ENCODE assay signal across 20 mouse cellular contexts in genomic region chr4:105945921-105946320, GRCm38 (mm10).
"Had no signal": no experiment of that assay in that cellular context is flagged by ENCODE, and none has a peak within 500 bp of the region (broad histone marks: within the 10 kb centered on the region; RNA-seq: fewer than 3 reads in every experiment).

No protein-coding gene starts in this region.

- H3K9me3 ChIP-seq: lung, embryonic 15.5 days; midbrain, embryonic 13.5 days; midbrain, embryonic 15.5 days; neural tube, embryonic 13.5 days; neural tube, embryonic 15.5 days had no signal

- H3K27ac ChIP-seq: lung, embryonic 15.5 days; midbrain, embryonic 13.5 days; midbrain, embryonic 15.5 days; neural tube, embryonic 13.5 days; neural tube, embryonic 15.5 days had no signal

- ATAC-seq: liver, postnatal 0 days; lung, postnatal 0 days; midbrain, embryonic 13.5 days; midbrain, embryonic 15.5 days had no signal

- H3K4me2 ChIP-seq: lung, embryonic 15.5 days; midbrain, embryonic 11.5 days; midbrain, embryonic 13.5 days; midbrain, embryonic 15.5 days; neural tube, embryonic 13.5 days; neural tube, embryonic 15.5 days had no signal

- H3K4me3 ChIP-seq: lung, embryonic 15.5 days; midbrain, embryonic 13.5 days; midbrain, embryonic 15.5 days; myocyte; neural tube, embryonic 13.5 days; neural tube, embryonic 15.5 days had no signal

- H3K36me3 ChIP-seq: lung, embryonic 15.5 days; midbrain, embryonic 13.5 days; midbrain, embryonic 15.5 days; neural tube, embryonic 13.5 days; neural tube, embryonic 15.5 days had no signal

- H3K4me1 ChIP-seq: midbrain, embryonic 13.5 days; midbrain, embryonic 15.5 days; neural tube, embryonic 15.5 days had no signal

- H3K9ac ChIP-seq: liver, postnatal 0 days; lung, embryonic 15.5 days; midbrain, embryonic 13.5 days; midbrain, embryonic 15.5 days; neural tube, embryonic 13.5 days; neural tube, embryonic 15.5 days had no signal

- H3K27me3 ChIP-seq: lung, embryonic 15.5 days; midbrain, embryonic 13.5 days; midbrain, embryonic 15.5 days; neural tube, embryonic 13.5 days; neural tube, embryonic 15.5 days had no signal

- DNase-seq: liver, postnatal 0 days; lung, adult 2 months; lung, postnatal 14 days; lung, postnatal 4 days; retina, postnatal 1 day; right cerebral cortex, adult 18-20 months; right cerebral cortex, postnatal 25 days; right cerebral cortex, postnatal 4 days; spleen, adult 18-20 months; thymus, adult 18-20 months; thymus, postnatal 14 days; thymus, postnatal 36 days had no signal
